Mouse (Mus musculus) neural tube, embryonic 11.5 days (tissue): ENCODE results near the gene Btg2. TPM values are rescaled to one million over a fixed set of nuclear protein-coding genes. Genes with fewer than 3 reads are reported as not detected.

Experiments
- ATAC-seq: fragments of 200-750 bp; cut with Nextera tagmentation; 2 replicates; pipeline ENCODE4 v1.8.0; 2017; ENCODE audit warnings: moderate number of reproducible peaks, mild to moderate bottlenecking, moderate TSS enrichment, moderate library complexity; ENCODE audit not compliant: insufficient read depth, low FRiP score, low TSS enrichment
- DNase-seq: peaks from one replicate; pipeline ENCODE4 v3.0.0-alpha.2; 2015; ENCODE audit warnings: low spot score
- H3K27ac ChIP-seq: fragments of 300-500 bp; sonication (generic); 2 replicates; pipeline ENCODE4 v1.5.1; 2014; ENCODE audit warnings: low read depth, mild to moderate bottlenecking, low read length
- H3K27me3 ChIP-seq: fragments of 300-500 bp; sonication (generic); 2 replicates; pipeline ENCODE4 v1.6.1; 2014; ENCODE audit warnings: mild to moderate bottlenecking, low read length, mixed read lengths; ENCODE audit not compliant: control insufficient read depth, insufficient read depth
- H3K36me3 ChIP-seq: fragments of 300-500 bp; sonication (generic); 2 replicates; pipeline ENCODE4 v1.6.1; 2014; ENCODE audit warnings: mild to moderate bottlenecking, low read length, moderate library complexity, mixed read lengths; ENCODE audit not compliant: control insufficient read depth, insufficient read depth
- H3K4me1 ChIP-seq: fragments of 300-500 bp; sonication (generic); 2 replicates; pipeline ENCODE4 v1.6.1; 2014; ENCODE audit warnings: low read length, mixed read lengths; ENCODE audit not compliant: control insufficient read depth, insufficient read depth
- H3K4me2 ChIP-seq: fragments of 300-500 bp; sonication (generic); 2 replicates; pipeline ENCODE4 v1.6.1; 2014; ENCODE audit warnings: low read depth, mild to moderate bottlenecking, moderate library complexity
- H3K4me3 ChIP-seq: fragments of 300-500 bp; sonication (generic); 2 replicates; pipeline ENCODE4 v1.5.1; 2014; ENCODE audit warnings: low read depth, low read length
- H3K9ac ChIP-seq: fragments of 300-500 bp; sonication (generic); 2 replicates; pipeline ENCODE4 v1.6.1; 2014; ENCODE audit warnings: mild to moderate bottlenecking, low read length
- H3K9me3 ChIP-seq: fragments of 300-500 bp; sonication (generic); 2 replicates; pipeline ENCODE4 v1.6.1; 2016; ENCODE audit warnings: low read length; ENCODE audit not compliant: control insufficient read depth
- WGBS: fragments of 180-500 bp; shearing (Covaris S2); extraction: QIAGEN DNeasy Blood & Tissue Kit; methylation state at CpG from one replicate; pipeline ENCODE4 v1.1.7; 2014; 5-methylcytosine and 5-hydroxymethylcytosine counted together
- polyA plus RNA-seq: library from polyadenylated mRNA; unstranded; fragments of >200 nt; fragmentation: Nextera tagmentation; extraction: Ambion mirVana; gene quantifications from 2 replicates; pipeline ENCODE4 v1.2.1, GENCODE M21; 2014

The Btg2 gene
- polyA plus RNA-seq, 1 experiment from 2014 or later, result 110 TPM

- DNase-seq (no peak), ATAC-seq (no peak)
- H3K27ac ChIP-seq, result no peak overlapping the region
- H3K4me2 ChIP-seq, result no peak overlapping the region
- H3K4me3 ChIP-seq, result no peak overlapping the region
- H3K9me3 ChIP-seq, result no peaks in the 10 kb centered on the region
- H3K9ac ChIP-seq, result no peak overlapping the region
- no peaks in the 10 kb centered on the region for H3K36me3 ChIP-seq
- 86% methylated on average over 3 of the region's 3 CpGs for WGBS
- H3K4me1 ChIP-seq, result peaks cover 19% of the 10 kb centered on the region
- no peaks in the 10 kb centered on the region for H3K27me3 ChIP-seq
Measured at GRCm38 (mm10) chr1:134084128-134084527, 5.2 kb upstream of the Btg2 start.

DNA sequence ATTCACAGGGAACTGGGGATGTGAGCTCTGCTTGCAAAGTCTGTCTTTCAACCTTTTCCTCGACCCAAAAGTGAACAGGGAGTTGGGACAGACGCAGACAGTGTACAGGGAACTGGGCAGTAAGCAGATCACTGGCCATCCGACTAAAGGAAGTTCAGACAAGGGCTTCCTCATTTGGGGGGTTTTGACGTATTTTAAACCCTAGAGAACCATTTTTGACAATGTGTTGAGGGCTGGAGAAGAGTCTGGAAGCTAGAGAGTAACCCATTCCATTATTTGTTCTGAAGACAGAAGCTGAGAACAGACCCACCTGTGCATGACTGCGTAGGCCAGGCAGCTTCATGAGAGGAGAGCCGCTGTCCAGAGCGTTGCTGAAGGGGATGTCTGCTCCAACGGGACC lies 4.8 kb upstream of the Btg2 start:
- H3K36me3 ChIP-seq, result no peaks in the 10 kb centered on the region
- no peak overlapping the region for H3K27ac ChIP-seq
- H3K27me3 ChIP-seq, result no peaks in the 10 kb centered on the region
- no peaks in the 10 kb centered on the region for H3K9me3 ChIP-seq
- WGBS, result 84% methylated on average over 8 of the region's 8 CpGs
- ATAC-seq (no peak), DNase-seq (no peak)
- H3K9ac ChIP-seq, result no peak overlapping the region
- H3K4me1 ChIP-seq, result peaks cover 19% of the 10 kb centered on the region
- no peak overlapping the region for H3K4me3 ChIP-seq
- H3K4me2 ChIP-seq, result no peak overlapping the region

- WGBS, result 68% methylated on average over 11 of the region's 11 CpGs
- Histone ChIP-seq H3K9me3 (no peaks in the 10 kb centered on the region), H3K4me1 (peaks cover 19% of the 10 kb centered on the region), H3K27me3 (no peaks in the 10 kb centered on the region), H3K4me3 (no peak overlapping the region), H3K36me3 (no peaks in the 10 kb centered on the region), H3K27ac (no peak overlapping the region), H3K9ac (no peak overlapping the region), H3K4me2 (no peak overlapping the region)
- ATAC-seq (no peak), DNase-seq (no peak)
Measured at GRCm38 (mm10) chr1:134082987-134083516, 4.1 kb upstream of the Btg2 start.

- H3K4me2 ChIP-seq, result no peak overlapping the region
- no peaks in the 10 kb centered on the region for H3K9me3 ChIP-seq
- H3K27me3 ChIP-seq, result no peaks in the 10 kb centered on the region
- H3K36me3 ChIP-seq, result 0 out of 2 replicates have a peak, but pooled peaks cover 3% of the 10 kb centered on the region
- no peak for DNase-seq
- no peak overlapping the region for H3K27ac ChIP-seq
- no peak for ATAC-seq
- H3K4me3 ChIP-seq, result no peak overlapping the region
- WGBS, result 91% methylated on average over 5 of the region's 5 CpGs
- no peak overlapping the region for H3K9ac ChIP-seq
- peaks cover 17% of the 10 kb centered on the region for H3K4me1 ChIP-seq
Measured at GRCm38 (mm10) chr1:134080881-134081450, 2.0 kb upstream of the Btg2 start.

DNA sequence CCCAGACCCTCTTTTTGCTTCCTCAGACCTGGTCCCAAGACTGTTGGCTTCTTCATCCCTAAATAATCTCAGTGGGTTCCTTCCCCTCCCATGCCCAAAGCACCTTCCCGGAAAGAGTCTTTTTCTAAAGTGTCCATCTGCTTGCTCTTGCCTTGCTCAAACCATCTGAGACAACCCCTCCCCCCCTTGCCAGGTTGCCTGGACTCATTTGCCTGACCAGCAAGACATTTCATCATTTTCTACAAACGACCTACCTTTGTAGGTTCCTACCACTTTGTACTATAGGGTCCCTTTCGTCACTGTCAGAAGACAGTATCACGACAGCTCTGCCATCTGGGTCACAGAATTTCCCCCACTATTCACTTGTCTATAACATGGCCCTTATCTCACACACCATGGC lies 1.5 kb upstream of the Btg2 start:
- Histone ChIP-seq H3K9ac (no peak overlapping the region), H3K4me2 (no peak overlapping the region), H3K36me3 (0 out of 2 replicates have a peak, but pooled peaks cover 3% of the 10 kb centered on the region), H3K4me3 (no peak overlapping the region), H3K27me3 (no peaks in the 10 kb centered on the region), H3K27ac (no peak overlapping the region), H3K4me1 (peaks cover 20% of the 10 kb centered on the region), H3K9me3 (no peaks in the 10 kb centered on the region)
- 80% methylated on average over 4 of the region's 4 CpGs for WGBS
- DNase-seq (no peak), ATAC-seq (no peak)

GRCm38 (mm10) chr1:134079477-134080163 lies 700 bp upstream of the Btg2 start:
- DNase-seq (no peak), ATAC-seq (no peak)
- Histone ChIP-seq H3K27me3 (no peaks in the 10 kb centered on the region), H3K9me3 (no peaks in the 10 kb centered on the region), H3K4me3 (peak overlapping the region; percentile 70), H3K4me1 (peaks cover 20% of the 10 kb centered on the region), H3K4me2 (peak overlapping the region; percentile 46), H3K9ac (peak overlapping the region; percentile 58), H3K27ac (peak overlapping the region; percentile 31; the same call in 1 of the 2 replicates), H3K36me3 (0 out of 2 replicates have a peak, but pooled peaks cover 3% of the 10 kb centered on the region)
- WGBS, result 7% methylated on average over 9 of the region's 9 CpGs

DNA sequence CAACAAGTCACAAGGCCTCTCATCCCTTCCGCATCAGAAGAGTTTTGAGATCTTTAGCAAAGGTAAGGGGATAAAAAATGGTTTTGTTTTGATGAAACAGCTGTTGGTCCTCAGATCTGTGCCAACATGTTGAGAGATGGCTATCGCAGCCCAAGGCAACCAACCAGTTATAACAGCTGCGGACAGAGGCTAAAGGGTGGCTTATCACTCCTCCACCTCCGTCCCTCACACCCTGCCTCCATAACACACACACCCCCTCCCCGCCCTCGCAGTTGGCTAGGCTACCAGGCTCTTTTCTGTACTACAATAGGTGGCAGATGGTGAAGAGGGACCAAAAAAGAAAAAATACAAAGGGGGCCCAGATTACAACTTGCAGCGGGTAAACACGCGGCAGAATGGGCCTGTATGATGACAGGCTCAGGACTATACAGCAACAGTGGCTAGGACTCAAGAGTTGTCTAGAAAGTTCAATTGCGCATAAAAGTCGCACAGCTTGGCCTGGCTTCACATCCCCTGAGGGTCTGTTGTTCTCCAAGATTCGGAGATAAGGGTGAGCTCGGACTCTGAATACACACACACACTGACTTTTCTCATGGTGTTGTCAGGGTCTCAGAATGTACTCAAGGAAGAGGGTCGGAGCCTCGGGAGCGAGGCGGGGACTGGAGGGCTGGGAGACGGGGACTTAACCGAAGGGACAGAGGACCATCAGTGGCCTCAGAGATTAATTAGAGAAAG lies 692 bp downstream of the Btg2 start:
- 10% methylated on average over 19 of the region's 19 CpGs for WGBS
- no peak for DNase-seq

GRCm38 (mm10) chr1:134077389-134078060 lies 1.4 kb downstream of the Btg2 start:
- Histone ChIP-seq H3K27ac (0 out of 2 replicates have a peak overlapping the region, but pooled peaks have one; percentile 54), H3K36me3 (0 out of 2 replicates have a peak, but pooled peaks cover 3% of the 10 kb centered on the region), H3K9ac (peak overlapping the region; percentile 89), H3K4me2 (peak overlapping the region; percentile 46), H3K4me1 (peaks cover 28% of the 10 kb centered on the region), H3K27me3 (no peaks in the 10 kb centered on the region), H3K4me3 (peak overlapping the region; percentile 70), H3K9me3 (no peaks in the 10 kb centered on the region)
- no peak for DNase-seq
- WGBS, result 42% methylated on average over 14 of the region's 14 CpGs
- no peak for ATAC-seq

More for the DNA sequence above, 692 bp downstream of the Btg2 start:
- Histone ChIP-seq H3K27ac (peak overlapping the region; percentile 58; the same call in 1 of the 2 replicates), H3K9me3 (no peaks in the 10 kb centered on the region), H3K4me1 (peaks cover 28% of the 10 kb centered on the region), H3K36me3 (0 out of 2 replicates have a peak, but pooled peaks cover 3% of the 10 kb centered on the region), H3K4me2 (peak overlapping the region; percentile 46), H3K9ac (peak overlapping the region; percentile 89), H3K4me3 (peak overlapping the region; percentile 70), H3K27me3 (no peaks in the 10 kb centered on the region)
- peak; percentile 11; the same call in 1 of the 2 replicates for ATAC-seq
